Mouse (Mus musculus) cerebellum, adult 9-10 months (tissue): ENCODE measurements at regions not wholly inside any gene's neighbourhood (a gene's known extent, or its start where the extent isn't known, plus 50 kb on each side); places are given as distances from the start of the nearest gene placed in this dataset.

Experiments used
- DNase-seq: peaks from one replicate; pipeline ENCODE4 v3.0.0; 2022

DNA sequence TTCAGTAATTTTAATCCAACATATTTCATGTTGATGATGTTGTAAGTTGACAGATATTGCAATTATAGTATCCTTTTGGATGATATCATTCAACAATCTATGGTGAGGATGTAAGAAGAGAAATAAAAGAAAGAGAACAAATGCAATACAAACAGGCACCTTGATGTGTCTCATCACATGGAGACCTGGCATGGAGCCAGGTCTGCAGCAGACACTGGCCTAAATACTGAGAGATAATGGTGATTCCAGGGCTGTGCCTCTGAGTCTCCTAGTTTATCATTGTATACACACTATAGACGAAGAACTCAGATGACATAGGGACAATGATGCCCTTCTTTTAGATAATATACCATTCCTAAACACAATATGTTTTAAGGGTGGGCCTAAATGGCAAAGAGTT, 1068.5 kb upstream of the Klhl29 start:
- no peak for DNase-seq

DNA sequence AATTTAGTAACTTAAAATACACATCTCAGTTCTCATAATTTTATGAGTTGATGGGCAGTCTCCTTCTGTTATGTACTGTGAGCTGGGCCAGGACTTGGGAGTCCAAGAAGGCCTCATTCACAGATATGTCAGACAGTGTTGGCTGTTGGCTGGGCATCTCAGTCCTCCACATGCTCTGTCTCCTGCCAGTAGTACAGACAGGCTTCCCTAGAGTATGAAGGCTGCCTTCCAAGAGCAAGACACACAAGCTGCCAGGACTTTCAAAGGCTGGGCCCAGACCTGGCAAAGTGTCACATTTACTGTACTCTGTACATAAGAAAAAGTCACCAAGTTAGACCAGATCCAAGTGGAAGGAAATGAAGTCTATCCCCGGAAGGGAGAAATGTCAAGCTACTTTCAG, 1042.3 kb upstream of the Klhl29 start:
- DNase-seq = peak; percentile 3

DNA sequence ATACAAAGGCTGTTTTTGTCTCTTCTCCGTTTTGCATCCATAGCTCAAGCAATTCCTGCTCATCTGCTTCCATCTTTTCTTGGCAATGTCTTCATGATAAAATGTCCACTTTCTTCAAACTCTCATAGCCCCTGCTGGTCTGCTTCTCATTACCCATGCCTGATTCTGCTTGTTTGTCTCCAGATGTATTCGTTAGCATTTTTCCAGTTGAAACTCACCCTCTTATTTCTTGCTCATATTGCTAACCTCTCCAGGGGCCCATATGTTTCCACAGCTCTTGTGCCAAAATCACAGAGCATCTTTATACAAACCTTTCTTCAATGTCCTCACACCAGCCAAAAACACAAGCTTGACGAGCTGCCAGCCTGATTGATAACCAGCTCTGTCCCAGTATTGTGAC, 1025.1 kb upstream of the Klhl29 start:
- DNase-seq = no peak

DNA sequence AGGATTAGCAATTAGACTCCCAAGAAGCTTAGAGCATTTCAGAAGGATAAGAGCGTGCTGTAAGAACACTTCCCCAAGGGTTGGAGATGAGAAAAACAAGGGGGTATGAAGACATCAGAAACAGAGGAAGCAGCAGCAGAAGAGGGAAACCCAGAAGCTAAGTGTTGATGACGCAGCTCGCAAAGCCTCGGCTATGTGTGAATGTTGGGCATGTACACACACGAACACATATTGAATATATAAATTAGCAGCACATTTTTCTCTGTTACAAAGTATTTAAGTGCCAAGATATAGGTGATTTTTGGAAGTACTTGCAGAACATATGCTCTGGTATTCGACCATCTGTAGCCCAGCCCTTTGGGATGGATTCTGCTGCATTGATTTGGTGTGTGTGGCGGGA, 1006.4 kb upstream of the Klhl29 start:
- DNase-seq = no peak

- no peak for DNase-seq
Observed at GRCm38 (mm10) chr12:6367611-6368010, 992.1 kb upstream of the Klhl29 start.
